Mouse (Mus musculus): ENCODE data around the gene Adh6a. TPM values are rescaled to one million over a fixed set of nuclear protein-coding genes. Genes with fewer than 3 reads are reported as not detected.

Adh6a gene
- polyA plus RNA-seq, 1 experiment = 0.13 TPM

DNA sequence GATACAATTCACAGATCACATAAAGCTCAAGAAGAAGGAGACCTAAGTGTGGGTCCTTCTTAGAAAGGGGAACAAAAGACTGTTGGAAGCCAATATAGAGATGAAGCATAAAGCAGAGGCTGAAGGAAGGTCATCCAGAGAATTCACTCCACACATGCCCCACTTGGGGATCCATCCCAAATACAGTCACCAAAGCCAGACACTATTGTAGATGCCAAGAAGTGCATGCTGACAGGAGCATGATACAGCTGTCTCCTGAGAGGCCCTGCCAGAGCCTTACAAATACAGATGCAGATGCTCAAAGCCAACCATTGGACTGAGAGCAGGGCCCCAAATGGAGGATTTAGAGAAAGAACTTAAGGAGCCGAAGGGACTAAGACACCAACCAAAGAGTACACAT lies 29.3 kb upstream of the Adh6a start:
- Histone ChIP-seq H3K27ac (ENCODE audit: control insufficient read depth, insufficient read depth, low read length) (no peak overlapping the region), H3K4me3 (ENCODE audit: control insufficient read depth, insufficient read depth, low read length) (no peak overlapping the region), H3K27me3 (ENCODE audit: control insufficient read depth, insufficient read depth, low read length) (no peaks in the 10 kb centered on the region), H3K4me1 (replicated peaks; ENCODE audit: control insufficient read depth, insufficient read depth, low read length) (no peaks in the 10 kb centered on the region), H3K36me3 (ENCODE audit: control insufficient read depth, insufficient read depth, low read length) (no peaks in the 10 kb centered on the region)
- no peak for TF ChIP-seq POLR2A (IDR thresholded peaks at IDR 0.05; ENCODE audit: control insufficient read depth, extremely low read depth, insufficient read depth, low read length, poor library complexity)
- TF ChIP-seq CTCF (IDR thresholded peaks at IDR 0.05; ENCODE audit: borderline replicate concordance, control insufficient read depth, extremely low read depth, insufficient read depth, low read length, poor library complexity) = no peak
- WGBS = 100% methylated on average over 1 of the region's 1 CpGs
- no peak for DNase-seq

GRCm38 (mm10) chr3:138285986-138286385 lies 27.1 kb upstream of the Adh6a start:
- no peak for DNase-seq
- Histone ChIP-seq H3K4me1 (replicated peaks; ENCODE audit: control insufficient read depth, insufficient read depth, low read length) (no peaks in the 10 kb centered on the region), H3K36me3 (ENCODE audit: control insufficient read depth, insufficient read depth, low read length) (no peaks in the 10 kb centered on the region), H3K27ac (ENCODE audit: control insufficient read depth, insufficient read depth, low read length) (no peak overlapping the region), H3K27me3 (ENCODE audit: control insufficient read depth, insufficient read depth, low read length) (no peaks in the 10 kb centered on the region), H3K4me3 (ENCODE audit: control insufficient read depth, insufficient read depth, low read length) (no peak overlapping the region)
- WGBS = 96% methylated on average over 7 of the region's 7 CpGs
- no peak for TF ChIP-seq CTCF (IDR thresholded peaks at IDR 0.05; ENCODE audit: borderline replicate concordance, control insufficient read depth, extremely low read depth, insufficient read depth, low read length, poor library complexity)
- TF ChIP-seq POLR2A (IDR thresholded peaks at IDR 0.05; ENCODE audit: control insufficient read depth, extremely low read depth, insufficient read depth, low read length, poor library complexity) = no peak

- DNase-seq = no peak
- no peak overlapping the region for H3K4me3 ChIP-seq (ENCODE audit: control insufficient read depth, insufficient read depth, low read length)
- no peaks in the 10 kb centered on the region for H3K27me3 ChIP-seq (ENCODE audit: control insufficient read depth, insufficient read depth, low read length)
- TF ChIP-seq POLR2A (IDR thresholded peaks at IDR 0.05; ENCODE audit: control insufficient read depth, extremely low read depth, insufficient read depth, low read length, poor library complexity) = no peak
- H3K36me3 ChIP-seq (ENCODE audit: control insufficient read depth, insufficient read depth, low read length) = no peaks in the 10 kb centered on the region
- no peak overlapping the region for H3K27ac ChIP-seq (ENCODE audit: control insufficient read depth, insufficient read depth, low read length)
- WGBS = 90% methylated on average over 4 of the region's 4 CpGs
- H3K4me1 ChIP-seq (replicated peaks; ENCODE audit: control insufficient read depth, insufficient read depth, low read length) = no peaks in the 10 kb centered on the region
Measured at GRCm38 (mm10) chr3:138287686-138288085, 25.4 kb upstream of the Adh6a start.

DNA sequence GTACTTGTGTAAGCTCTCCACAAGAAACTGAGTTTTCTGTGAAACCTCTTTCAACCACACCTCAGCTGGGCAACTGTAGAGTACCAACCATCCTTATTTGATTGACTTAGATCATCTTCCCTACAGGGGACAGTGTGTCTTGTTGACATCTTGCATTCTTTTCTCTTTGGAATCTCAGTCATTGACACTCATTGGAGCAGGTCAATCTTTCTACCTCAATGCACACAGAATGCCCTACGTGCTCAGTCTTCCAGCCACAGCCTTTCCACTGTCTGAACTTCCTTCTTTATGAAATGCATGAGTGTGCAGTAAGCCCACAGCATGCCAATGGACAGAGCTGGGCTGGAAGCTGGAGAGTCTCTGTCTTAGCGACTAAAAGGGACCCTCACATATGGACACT lies 22.4 kb upstream of the Adh6a start:
- no peak overlapping the region for H3K27ac ChIP-seq (ENCODE audit: control insufficient read depth, insufficient read depth, low read length)
- no peaks in the 10 kb centered on the region for H3K36me3 ChIP-seq (ENCODE audit: control insufficient read depth, insufficient read depth, low read length)
- WGBS = 80% methylated on average over 2 of the region's 2 CpGs
- no peaks in the 10 kb centered on the region for H3K27me3 ChIP-seq (ENCODE audit: control insufficient read depth, insufficient read depth, low read length)
- H3K4me3 ChIP-seq (ENCODE audit: control insufficient read depth, insufficient read depth, low read length) = no peak overlapping the region
- no peak for TF ChIP-seq CTCF (IDR thresholded peaks at IDR 0.05; ENCODE audit: borderline replicate concordance, control insufficient read depth, extremely low read depth, insufficient read depth, low read length, poor library complexity)
- no peak for TF ChIP-seq POLR2A (IDR thresholded peaks at IDR 0.05; ENCODE audit: control insufficient read depth, extremely low read depth, insufficient read depth, low read length, poor library complexity)
- DNase-seq = no peak
- H3K4me1 ChIP-seq (replicated peaks; ENCODE audit: control insufficient read depth, insufficient read depth, low read length) = no peaks in the 10 kb centered on the region

GRCm38 (mm10) chr3:138291529-138292117 lies 21.5 kb upstream of the Adh6a start:
- Histone ChIP-seq H3K4me3 (ENCODE audit: control insufficient read depth, insufficient read depth, low read length) (no peak overlapping the region), H3K4me1 (replicated peaks; ENCODE audit: control insufficient read depth, insufficient read depth, low read length) (no peaks in the 10 kb centered on the region), H3K36me3 (ENCODE audit: control insufficient read depth, insufficient read depth, low read length) (no peaks in the 10 kb centered on the region), H3K27me3 (ENCODE audit: control insufficient read depth, insufficient read depth, low read length) (no peaks in the 10 kb centered on the region), H3K27ac (ENCODE audit: control insufficient read depth, insufficient read depth, low read length) (no peak overlapping the region)
- no peak for TF ChIP-seq CTCF (IDR thresholded peaks at IDR 0.05; ENCODE audit: borderline replicate concordance, control insufficient read depth, extremely low read depth, insufficient read depth, low read length, poor library complexity)
- no peak for TF ChIP-seq POLR2A (IDR thresholded peaks at IDR 0.05; ENCODE audit: control insufficient read depth, extremely low read depth, insufficient read depth, low read length, poor library complexity)
- WGBS = 96% methylated on average over 4 of the region's 4 CpGs
- DNase-seq = no peak

DNA sequence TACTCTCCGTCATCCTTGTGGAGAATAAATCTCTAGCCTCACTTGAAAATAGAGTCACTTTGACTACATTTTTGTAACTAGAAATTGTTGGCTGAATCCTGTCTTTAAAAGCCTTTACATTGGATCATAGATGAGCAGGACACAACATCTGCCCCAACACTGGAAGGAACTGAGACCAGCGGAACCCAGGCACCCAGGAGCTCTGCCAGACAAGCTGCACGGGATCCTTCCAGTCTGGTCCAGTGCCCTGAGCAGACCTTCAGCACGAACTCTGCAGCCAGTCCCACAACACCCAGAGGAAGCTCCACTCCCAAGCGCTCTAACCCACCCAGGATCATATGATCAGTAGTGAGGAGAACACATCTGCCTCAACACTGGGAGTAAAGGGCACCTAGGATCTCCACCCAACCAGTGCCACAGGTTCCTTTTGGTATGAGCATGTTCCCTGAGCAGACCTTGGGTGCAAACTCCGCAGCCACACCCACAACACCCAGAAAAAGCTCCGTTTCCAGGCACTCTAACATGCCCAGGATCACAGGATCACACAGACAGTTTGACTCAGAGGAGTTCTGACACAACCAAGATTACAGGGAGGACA lies 19.7 kb upstream of the Adh6a start:
- WGBS = 94% methylated on average over 7 of the region's 7 CpGs
- Histone ChIP-seq H3K36me3 (ENCODE audit: control insufficient read depth, insufficient read depth, low read length) (no peaks in the 10 kb centered on the region), H3K27ac (ENCODE audit: control insufficient read depth, insufficient read depth, low read length) (no peak overlapping the region), H3K27me3 (ENCODE audit: control insufficient read depth, insufficient read depth, low read length) (no peaks in the 10 kb centered on the region), H3K4me3 (ENCODE audit: control insufficient read depth, insufficient read depth, low read length) (no peak overlapping the region), H3K4me1 (replicated peaks; ENCODE audit: control insufficient read depth, insufficient read depth, low read length) (no peaks in the 10 kb centered on the region)
- TF ChIP-seq POLR2A (IDR thresholded peaks at IDR 0.05; ENCODE audit: control insufficient read depth, extremely low read depth, insufficient read depth, low read length, poor library complexity) (no peak), CTCF (IDR thresholded peaks at IDR 0.05; ENCODE audit: borderline replicate concordance, control insufficient read depth, extremely low read depth, insufficient read depth, low read length, poor library complexity) (no peak)
- DNase-seq = no peak

GRCm38 (mm10) chr3:138300130-138300529 lies 13.0 kb upstream of the Adh6a start:
- no peak overlapping the region for H3K4me3 ChIP-seq (ENCODE audit: control insufficient read depth, insufficient read depth, low read length)
- TF ChIP-seq CTCF (IDR thresholded peaks at IDR 0.05; ENCODE audit: borderline replicate concordance, control insufficient read depth, extremely low read depth, insufficient read depth, low read length, poor library complexity) (no peak), POLR2A (IDR thresholded peaks at IDR 0.05; ENCODE audit: control insufficient read depth, extremely low read depth, insufficient read depth, low read length, poor library complexity) (no peak)
- no peak overlapping the region for H3K27ac ChIP-seq (ENCODE audit: control insufficient read depth, insufficient read depth, low read length)
- no peak for DNase-seq
- 94% methylated on average over 9 of the region's 9 CpGs for WGBS
- no peaks in the 10 kb centered on the region for H3K36me3 ChIP-seq (ENCODE audit: control insufficient read depth, insufficient read depth, low read length)
- no peaks in the 10 kb centered on the region for H3K4me1 ChIP-seq (replicated peaks; ENCODE audit: control insufficient read depth, insufficient read depth, low read length)
- no peaks in the 10 kb centered on the region for H3K27me3 ChIP-seq (ENCODE audit: control insufficient read depth, insufficient read depth, low read length)
